Mouse (Mus musculus): ENCODE data around the gene Cars. TPM values are rescaled to one million over a fixed set of nuclear protein-coding genes. Genes with fewer than 3 reads are reported as not detected.
"Not testable (repeated sequence)": the region's sequence is repeated elsewhere in the genome, so short reads cannot be mapped to it uniquely, and the experiment has no call there.

The Cars gene
- polyA plus RNA-seq (2012; rRNA removed): 8.9 and 9.6 TPM in 2 replicates

DNA sequence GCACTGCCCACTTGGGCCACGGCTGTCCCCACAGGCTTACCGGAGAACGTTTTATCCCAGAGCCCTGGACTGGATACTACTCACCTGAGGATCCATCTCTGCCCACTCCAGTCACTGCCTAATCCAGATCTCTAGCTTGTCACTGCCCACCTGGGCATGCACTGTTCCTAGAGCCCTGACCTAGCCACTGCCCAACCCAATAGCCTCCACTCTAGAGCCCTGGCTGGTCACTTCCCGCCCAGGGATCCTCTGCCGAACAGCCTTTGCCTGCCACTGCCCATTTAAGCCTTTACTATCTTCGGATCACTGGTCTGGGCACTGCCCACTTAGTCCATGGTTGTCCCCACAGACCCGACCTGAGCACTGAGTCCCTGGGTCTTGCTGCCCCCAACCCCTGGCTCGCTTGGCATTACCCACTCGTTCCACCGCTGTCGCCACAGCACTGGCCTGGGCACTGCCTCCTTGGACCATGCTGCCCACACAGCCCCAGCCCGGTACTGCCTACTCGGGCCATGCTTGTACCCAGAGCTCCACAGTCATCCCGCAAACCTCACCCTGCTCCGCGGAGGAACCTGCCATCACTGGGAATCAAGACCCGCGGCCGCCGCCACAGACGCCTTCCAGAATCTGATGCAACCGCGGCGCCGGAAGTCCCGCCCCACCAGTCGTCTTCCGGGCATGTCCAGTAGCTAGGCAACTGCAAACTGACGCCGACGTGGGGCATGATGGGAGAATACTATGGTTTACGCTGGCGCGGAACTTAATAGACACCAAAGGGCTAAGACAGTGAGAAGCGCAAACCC lies at the start of gene Cars:
Gene Cars, minus strand, starts transcription at position 663 of the 803 bp plus-strand sequence.
- H3K4me1 ChIP-seq (ENCODE audit: control insufficient read depth, insufficient read depth, low read length): peaks cover 12% of the 10 kb centered on the region; the same call in 1 of the 2 replicates
- no peaks in the 10 kb centered on the region for H3K36me3 ChIP-seq (ENCODE audit: control insufficient read depth, insufficient read depth, low read length)
- no peaks in the 10 kb centered on the region for H3K27me3 ChIP-seq (replicated peaks; ENCODE audit: control insufficient read depth, insufficient read depth, low read length)
- H3K4me3 ChIP-seq (ENCODE audit: insufficient read depth, low read depth, low read length): peak within 1 kb of the TSS; percentile 93
- DNase-seq: peak; percentile 97
- H3K27ac ChIP-seq (ENCODE audit: insufficient read depth, low read depth, low read length): peak within 1 kb of the TSS; percentile 41; the same call in 1 of the 2 replicates
- WGBS: 1% methylated on average over 35 of the region's 35 CpGs
- TF ChIP-seq POLR2A (IDR thresholded peaks at IDR 0.05; ENCODE audit: low read depth, low read length) (no peak), CTCF (conservative IDR thresholded peaks at IDR 0.05; ENCODE audit: insufficient read depth, insufficient read length, low read depth, low read length) (no peak)

DNA sequence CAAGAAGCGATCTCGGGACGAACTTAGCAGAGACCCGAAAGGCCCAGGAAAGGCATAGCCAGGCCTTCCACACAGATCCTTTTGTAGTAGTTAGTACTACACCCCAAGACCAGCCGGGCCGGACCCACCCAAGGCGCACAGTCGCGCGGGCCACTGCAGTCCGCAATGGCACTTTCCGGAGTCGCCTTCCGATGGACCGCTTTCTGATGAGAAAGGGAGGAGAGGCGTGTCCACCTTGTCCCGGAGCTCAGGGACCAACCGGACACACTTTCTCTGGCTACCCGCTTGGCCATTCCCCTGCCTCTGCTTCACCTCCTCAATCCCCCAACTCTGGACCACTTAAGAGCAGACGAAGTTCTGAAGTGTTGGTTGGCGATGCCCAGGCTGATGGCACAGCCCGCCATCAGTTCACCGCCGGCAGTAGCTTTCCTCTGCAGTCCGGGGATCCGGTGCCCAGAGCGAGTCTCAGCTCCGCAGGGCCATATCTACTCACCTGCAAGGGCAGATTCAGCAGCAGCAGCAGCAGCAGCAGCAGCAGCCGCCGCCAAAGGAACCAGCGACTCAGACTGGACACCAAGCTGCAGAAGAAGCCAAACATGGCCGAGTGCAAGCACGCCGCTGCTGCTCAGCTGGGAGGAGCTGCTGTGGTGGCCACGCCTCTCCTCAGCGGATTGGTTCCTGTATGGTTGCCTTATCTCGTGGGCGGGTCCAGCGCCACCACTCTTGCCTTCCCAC lies 49.3 kb upstream of the Cars start, which contains the start of gene Tnfrsf22:
Gene Tnfrsf22, minus strand, starts transcription at position 628 of the 735 bp plus-strand sequence.
- Histone ChIP-seq H3K27me3 (replicated peaks; ENCODE audit: control insufficient read depth, insufficient read depth, low read length) (no peaks in the 10 kb centered on the region), H3K4me1 (ENCODE audit: control insufficient read depth, insufficient read depth, low read length) (no peaks in the 10 kb centered on the region), H3K36me3 (ENCODE audit: control insufficient read depth, insufficient read depth, low read length) (no peaks in the 10 kb centered on the region), H3K4me3 (ENCODE audit: insufficient read depth, low read depth, low read length) (peak within 1 kb of the TSS; percentile 77), H3K27ac (ENCODE audit: insufficient read depth, low read depth, low read length) (0 out of 2 replicates have a peak within 1 kb of the TSS, but pooled peaks have one; percentile 14)
- peak; percentile 89 for DNase-seq
- no peak for TF ChIP-seq CTCF (conservative IDR thresholded peaks at IDR 0.05; ENCODE audit: insufficient read depth, insufficient read length, low read depth, low read length)
- no peak for TF ChIP-seq POLR2A (IDR thresholded peaks at IDR 0.05; ENCODE audit: low read depth, low read length)
- 5% methylated on average over 39 of the region's 39 CpGs for WGBS

DNA sequence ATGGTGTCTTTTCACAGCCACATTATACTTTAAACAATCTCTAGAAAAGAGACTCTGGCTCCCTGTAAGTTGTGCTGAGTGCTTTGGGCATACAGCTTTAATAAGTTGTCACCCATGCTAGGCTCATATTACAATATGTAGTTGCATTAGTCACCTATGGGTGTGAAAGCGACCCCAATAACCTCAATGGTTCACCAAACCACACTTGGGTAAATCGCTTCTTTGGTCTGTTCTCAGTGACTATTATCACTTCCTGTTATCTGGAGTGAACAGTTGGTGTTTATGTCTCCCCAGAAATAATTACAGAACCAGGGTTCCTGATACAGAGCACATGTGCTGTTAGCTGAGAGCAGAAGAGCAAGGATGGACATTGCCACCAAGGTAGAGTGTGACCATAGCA lies 44.1 kb upstream of the Cars start:
- H3K27me3 ChIP-seq (replicated peaks; ENCODE audit: control insufficient read depth, insufficient read depth, low read length); H3K36me3 ChIP-seq (ENCODE audit: control insufficient read depth, insufficient read depth, low read length); H3K4me3 ChIP-seq (ENCODE audit: insufficient read depth, low read depth, low read length); DNase-seq; H3K4me1 ChIP-seq (ENCODE audit: control insufficient read depth, insufficient read depth, low read length); H3K27ac ChIP-seq (ENCODE audit: insufficient read depth, low read depth, low read length): not testable (repeated sequence)
- 96% methylated on average over 2 of the region's 2 CpGs for WGBS

DNA sequence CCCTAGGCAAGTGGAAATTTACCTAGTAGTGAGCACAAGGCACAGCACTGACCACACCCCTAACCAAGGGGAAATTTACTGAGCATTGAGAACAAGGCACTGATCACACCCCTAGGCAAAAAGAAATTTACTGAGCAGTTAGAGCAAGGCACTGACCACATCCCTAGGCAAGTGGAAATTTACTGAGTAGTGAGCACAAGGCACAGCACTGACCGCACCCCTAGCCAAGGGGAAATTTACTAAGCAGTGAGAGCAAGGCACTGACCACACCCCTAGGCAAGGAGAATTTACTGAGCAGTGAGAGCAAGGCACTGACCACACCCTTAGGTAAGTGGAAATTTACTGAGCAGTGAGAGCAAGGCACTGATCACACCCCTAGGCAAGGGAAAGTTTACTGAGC lies 36.8 kb upstream of the Cars start:
- H3K4me1 ChIP-seq (ENCODE audit: control insufficient read depth, insufficient read depth, low read length): no peaks in the 10 kb centered on the region
- H3K27ac ChIP-seq (ENCODE audit: insufficient read depth, low read depth, low read length): peak overlapping the region; percentile 32; the same call in 1 of the 2 replicates
- 77% methylated on average over 1 of the region's 1 CpGs for WGBS
- no peak overlapping the region for H3K4me3 ChIP-seq (ENCODE audit: insufficient read depth, low read depth, low read length)
- no peaks in the 10 kb centered on the region for H3K36me3 ChIP-seq (ENCODE audit: control insufficient read depth, insufficient read depth, low read length)
- H3K27me3 ChIP-seq (replicated peaks; ENCODE audit: control insufficient read depth, insufficient read depth, low read length): no peaks in the 10 kb centered on the region
- no peak for DNase-seq
- TF ChIP-seq POLR2A (IDR thresholded peaks at IDR 0.05; ENCODE audit: low read depth, low read length) (no peak), CTCF (conservative IDR thresholded peaks at IDR 0.05; ENCODE audit: insufficient read depth, insufficient read length, low read depth, low read length) (no peak)

DNA sequence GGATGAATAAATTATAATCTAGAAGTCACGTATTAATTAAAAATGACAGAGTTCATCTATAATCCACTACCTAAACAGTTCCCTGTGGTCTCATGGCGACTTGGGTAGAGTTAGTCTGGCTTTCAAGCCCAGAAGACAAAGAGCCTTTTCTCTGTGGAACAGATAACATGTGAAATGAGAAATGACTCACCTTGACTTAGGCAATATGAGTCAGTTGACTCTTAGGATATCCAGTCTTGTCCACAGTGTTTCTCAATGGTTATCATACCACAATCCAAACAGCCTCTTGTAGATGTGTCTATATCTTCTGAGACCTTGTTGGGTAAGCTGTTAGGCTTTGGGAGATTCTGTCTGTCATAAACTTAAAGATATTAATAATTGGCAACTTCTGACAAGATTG lies 31.6 kb upstream of the Cars start:
- Histone ChIP-seq H3K27ac (ENCODE audit: insufficient read depth, low read depth, low read length) (no peak overlapping the region), H3K36me3 (ENCODE audit: control insufficient read depth, insufficient read depth, low read length) (no peaks in the 10 kb centered on the region), H3K27me3 (replicated peaks; ENCODE audit: control insufficient read depth, insufficient read depth, low read length) (no peaks in the 10 kb centered on the region), H3K4me3 (ENCODE audit: insufficient read depth, low read depth, low read length) (no peak overlapping the region), H3K4me1 (ENCODE audit: control insufficient read depth, insufficient read depth, low read length) (no peaks in the 10 kb centered on the region)
- TF ChIP-seq POLR2A (IDR thresholded peaks at IDR 0.05; ENCODE audit: low read depth, low read length) (no peak), CTCF (conservative IDR thresholded peaks at IDR 0.05; ENCODE audit: insufficient read depth, insufficient read length, low read depth, low read length) (no peak)
- WGBS: 76% methylated on average over 2 of the region's 2 CpGs
- no peak for DNase-seq

DNA sequence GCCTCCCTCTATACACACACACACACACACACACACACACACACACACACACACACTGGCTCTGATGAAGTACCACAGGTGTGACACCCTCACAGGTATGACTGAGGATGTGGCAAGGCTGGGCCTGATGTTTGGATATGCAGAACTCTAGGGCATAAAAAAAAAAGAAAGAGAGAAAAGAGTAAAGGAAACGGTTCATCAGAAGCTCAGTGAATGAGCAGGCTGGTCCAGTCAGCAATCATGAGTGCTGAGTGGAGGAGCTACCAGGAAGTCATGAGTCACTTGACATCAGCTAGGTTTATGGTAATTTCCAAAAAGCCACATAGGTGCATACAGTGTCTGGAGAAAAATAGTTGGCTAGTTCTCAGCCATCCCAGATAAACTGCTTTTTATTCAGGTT lies 29.6 kb upstream of the Cars start:
- no peaks in the 10 kb centered on the region for H3K36me3 ChIP-seq (ENCODE audit: control insufficient read depth, insufficient read depth, low read length)
- no peaks in the 10 kb centered on the region for H3K4me1 ChIP-seq (ENCODE audit: control insufficient read depth, insufficient read depth, low read length)
- no peak overlapping the region for H3K27ac ChIP-seq (ENCODE audit: insufficient read depth, low read depth, low read length)
- TF ChIP-seq CTCF (conservative IDR thresholded peaks at IDR 0.05; ENCODE audit: insufficient read depth, insufficient read length, low read depth, low read length): no peak
- TF ChIP-seq POLR2A (IDR thresholded peaks at IDR 0.05; ENCODE audit: low read depth, low read length): no peak
- no peak overlapping the region for H3K4me3 ChIP-seq (ENCODE audit: insufficient read depth, low read depth, low read length)
- WGBS: 14% methylated on average over 1 of the region's 1 CpGs
- DNase-seq: no peak
- H3K27me3 ChIP-seq (replicated peaks; ENCODE audit: control insufficient read depth, insufficient read depth, low read length): no peaks in the 10 kb centered on the region

DNA sequence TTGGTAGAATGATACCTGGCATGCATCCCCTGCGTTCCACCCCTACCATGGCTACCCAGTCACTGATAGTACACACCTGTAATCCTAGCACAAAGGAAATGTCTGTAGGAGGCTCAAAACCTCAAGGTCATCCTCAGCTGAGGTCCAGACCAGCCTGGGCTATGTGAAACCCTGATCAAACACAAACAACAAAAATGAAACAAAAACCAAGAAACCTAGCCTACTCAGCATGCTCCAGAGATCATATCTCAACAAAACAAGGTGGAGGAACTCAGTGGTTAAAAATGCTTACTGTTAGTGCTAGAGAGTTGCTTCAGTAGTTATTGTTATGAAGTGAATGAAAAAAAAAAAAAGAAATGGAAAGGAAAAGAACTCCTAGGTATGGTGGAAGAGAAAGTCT lies 28.6 kb upstream of the Cars start, which contains the start of gene Tnfrsf26:
Gene Tnfrsf26, minus strand, starts transcription at position 183 of the 400 bp plus-strand sequence.
- no peaks in the 10 kb centered on the region for H3K27me3 ChIP-seq (replicated peaks; ENCODE audit: control insufficient read depth, insufficient read depth, low read length)
- no peak for TF ChIP-seq CTCF (conservative IDR thresholded peaks at IDR 0.05; ENCODE audit: insufficient read depth, insufficient read length, low read depth, low read length)
- TF ChIP-seq POLR2A (IDR thresholded peaks at IDR 0.05; ENCODE audit: low read depth, low read length): no peak
- no peaks in the 10 kb centered on the region for H3K4me1 ChIP-seq (ENCODE audit: control insufficient read depth, insufficient read depth, low read length)
- peak within 1 kb of the TSS; percentile 88; the same call in 1 of the 2 replicates for H3K27ac ChIP-seq (ENCODE audit: insufficient read depth, low read depth, low read length)
- no peaks in the 10 kb centered on the region for H3K36me3 ChIP-seq (ENCODE audit: control insufficient read depth, insufficient read depth, low read length)
- peak within 1 kb of the TSS; percentile 43; the same call in 1 of the 2 replicates for H3K4me3 ChIP-seq (ENCODE audit: insufficient read depth, low read depth, low read length)
- WGBS: 100% methylated on average over 1 of the region's 1 CpGs
- DNase-seq: no peak

All from kidney, adult 2 months (tissue).